Mouse (Mus musculus) MEL (cell line): ENCODE measurements around the gene Dhx29. TPM values are rescaled to one million over a fixed set of nuclear protein-coding genes. Genes with fewer than 3 reads are reported as not detected.

ENCODE experiments used
- DNase-seq: peaks from one replicate; pipeline ENCODE4 v3.0.0; 2011; ENCODE audit warnings: low read depth, low spot score
- H3K27ac ChIP-seq: 2 replicates; pipeline ENCODE4 v1.5.1; 2012; ENCODE audit warnings: low read depth, mild to moderate bottlenecking, control low read depth, low read length, moderate library complexity; ENCODE audit not compliant: control insufficient read depth
- H3K27me3 ChIP-seq, 2 experiments: fragments of 150-350 bp in 1 of 2; sonication (generic) in 1 of 2; 2 replicates each; pipeline ENCODE4 v1.6.1; 2012; ENCODE audit warnings: low read length in 2 of 2, mild to moderate bottlenecking in 2 of 2, improper control_type of control experiment in 1 of 2, moderate library complexity in 1 of 2; ENCODE audit not compliant: insufficient read depth in 2 of 2, control insufficient read depth in 1 of 2
- H3K36me3 ChIP-seq, 2 experiments: 2 replicates each; pipeline ENCODE4 v1.6.1; 2012 to 2014; ENCODE audit warnings: low read length in 2 of 2, improper control_type of control experiment in 1 of 2, inconsistent platforms in 1 of 2, mild to moderate bottlenecking in 1 of 2; ENCODE audit not compliant: insufficient read depth in 2 of 2, control insufficient read depth in 1 of 2
- H3K4me1 ChIP-seq, 2 experiments: fragments of 150-350 bp in 1 of 2; sonication (generic) in 1 of 2; 2 replicates each; pipeline ENCODE4 v1.6.1; 2012; ENCODE audit warnings: low read length in 2 of 2, improper control_type of control experiment in 1 of 2, mild to moderate bottlenecking in 1 of 2; ENCODE audit not compliant: insufficient read depth in 2 of 2, control insufficient read depth in 1 of 2
- H3K4me3 ChIP-seq, 2 experiments: fragments of 150-350 bp in 1 of 2; sonication (generic) in 1 of 2; 2 replicates each; pipeline ENCODE4 v1.5.1; 2012; ENCODE audit warnings: low read depth in 2 of 2, low read length in 2 of 2, mild to moderate bottlenecking in 2 of 2, moderate library complexity in 2 of 2, control low read depth in 1 of 2, improper control_type of control experiment in 1 of 2; ENCODE audit not compliant: control insufficient read depth in 1 of 2, insufficient read depth in 1 of 2
- H3K79me2 ChIP-seq: 2 replicates; pipeline ENCODE4 v1.6.1; 2012; ENCODE audit warnings: mild to moderate bottlenecking, low read length, moderate library complexity; ENCODE audit not compliant: control insufficient read depth, poor library complexity, insufficient read depth
- H3K9ac ChIP-seq: 2 replicates; pipeline ENCODE4 v1.6.1; 2012; ENCODE audit warnings: low read depth, mild to moderate bottlenecking, control low read depth, low read length, moderate library complexity; ENCODE audit not compliant: control insufficient read depth, poor library complexity, severe bottlenecking
- H3K9me3 ChIP-seq: fragments of 150-350 bp; sonication (generic); replicated peaks from 2 replicates; pipeline ENCODE4 v1.6.1; 2012; ENCODE audit warnings: mild to moderate bottlenecking, low read length, improper control_type of control experiment, moderate library complexity; ENCODE audit not compliant: insufficient read depth
- BHLHE40 ChIP-seq: IDR thresholded peaks from 2 replicates; pipeline ENCODE4 v1.6.1; 2012; ENCODE audit warnings: low read depth, mild to moderate bottlenecking, inconsistent platforms, low read length, improper control_type of control experiment, borderline replicate concordance
- CHD2 ChIP-seq: IDR thresholded peaks from 2 replicates; pipeline ENCODE4 v1.6.1; 2011; ENCODE audit warnings: low read length, improper control_type of control experiment
- E2F4 ChIP-seq: IDR thresholded peaks from 2 replicates; pipeline ENCODE4 v1.6.1; 2011; ENCODE audit warnings: low read depth, low read length, improper control_type of control experiment, borderline replicate concordance
- EP300 ChIP-seq, 2 experiments: IDR thresholded peaks; 2 replicates each; pipeline ENCODE4 v1.6.1; 2011; ENCODE audit warnings: improper control_type of control experiment in 2 of 2, low read length in 2 of 2, low read depth in 1 of 2, mild to moderate bottlenecking in 1 of 2
- GABPA ChIP-seq: IDR thresholded peaks from 2 replicates; pipeline ENCODE4 v1.6.1; 2012; ENCODE audit warnings: low read depth, mild to moderate bottlenecking, inconsistent platforms, low read length, improper control_type of control experiment, moderate library complexity
- GATA1 ChIP-seq: IDR thresholded peaks from 2 replicates; pipeline ENCODE4 v1.6.1; 2011; ENCODE audit warnings: low read depth, low read length, improper control_type of control experiment
- JUND ChIP-seq: IDR thresholded peaks from 2 replicates; pipeline ENCODE4 v1.6.1; 2011; ENCODE audit warnings: low read depth, mild to moderate bottlenecking, improper control_type of control experiment, low read length
- MXI1 ChIP-seq: IDR thresholded peaks from 2 replicates; pipeline ENCODE4 v1.6.1; 2011; ENCODE audit warnings: mild to moderate bottlenecking, low read depth, low read length, improper control_type of control experiment
- NELFE ChIP-seq: IDR thresholded peaks from 2 replicates; pipeline ENCODE4 v1.6.1; 2011; ENCODE audit warnings: low read depth, low read length, improper control_type of control experiment
- POLR2A ChIP-seq, 2 experiments: IDR thresholded peaks; 2 replicates each; pipeline ENCODE4 v1.6.1; 2011 to 2012; ENCODE audit warnings: low read length in 2 of 2, mild to moderate bottlenecking in 2 of 2, control low read depth in 1 of 2, improper control_type of control experiment in 1 of 2, low read depth in 1 of 2, moderate library complexity in 1 of 2; ENCODE audit not compliant: control insufficient read depth in 1 of 2, insufficient read depth in 1 of 2, poor library complexity in 1 of 2
- RCOR1 ChIP-seq: IDR thresholded peaks from 2 replicates; pipeline ENCODE4 v1.6.1; 2012; ENCODE audit warnings: low read depth, mild to moderate bottlenecking, inconsistent platforms, low read length, improper control_type of control experiment
- SIN3A ChIP-seq: IDR thresholded peaks from 2 replicates; pipeline ENCODE4 v1.6.1; 2012; ENCODE audit warnings: low read length, improper control_type of control experiment, inconsistent platforms
- SMC3 ChIP-seq: IDR thresholded peaks from 2 replicates; pipeline ENCODE4 v1.6.1; 2011; ENCODE audit warnings: low read depth, low read length, improper control_type of control experiment
- TBP ChIP-seq: IDR thresholded peaks from 2 replicates; pipeline ENCODE4 v1.8.0; 2011; ENCODE audit warnings: low read depth, low read length, improper control_type of control experiment
- TCF12 ChIP-seq: IDR thresholded peaks from 2 replicates; pipeline ENCODE4 v1.6.1; 2014; ENCODE audit warnings: low read depth, mild to moderate bottlenecking, inconsistent platforms, low read length, improper control_type of control experiment, moderate library complexity
- UBTF ChIP-seq: IDR thresholded peaks from 2 replicates; pipeline ENCODE4 v1.6.1; 2012; ENCODE audit warnings: low read depth, mild to moderate bottlenecking, inconsistent platforms, low read length, improper control_type of control experiment, moderate library complexity, borderline replicate concordance; ENCODE audit not compliant: insufficient read depth
- USF2 ChIP-seq, 2 experiments: IDR thresholded peaks; 2 replicates each; pipeline ENCODE4 v1.6.1; 2011 to 2012; ENCODE audit warnings: improper control_type of control experiment in 2 of 2, low read length in 2 of 2, borderline replicate concordance in 1 of 2, inconsistent platforms in 1 of 2, low read depth in 1 of 2, mild to moderate bottlenecking in 1 of 2; ENCODE audit not compliant: insufficient read depth in 1 of 2
- ZNF384 ChIP-seq: IDR thresholded peaks from 2 replicates; pipeline ENCODE4 v1.6.1; 2012; ENCODE audit warnings: low read depth, mild to moderate bottlenecking, inconsistent platforms, low read length, improper control_type of control experiment
- polyA plus RNA-seq, 2 experiments: library from polyadenylated mRNA; stranded (reverse) in 1 of 2; unstranded in 1 of 2; fragments of >175 nt in 1 of 2; fragments of >200 nt in 1 of 2; gene quantifications; 2 replicates each; pipeline versions ENCODE4 v1.2.1 to v1.2.4; 2012; ENCODE audit warnings: low replicate concordance in 2 of 2, low read depth in 1 of 2; ENCODE audit not compliant: insufficient read length in 2 of 2, insufficient read depth in 1 of 2, missing spikeins in 1 of 2
- total RNA-seq: library from RNA; depleted of rRNA; stranded (reverse); fragments of 300-350 nt; gene quantifications from 2 replicates; pipeline ENCODE4 v1.2.3, GENCODE M21; 2012

Gene Dhx29
- total and polyA plus RNA-seq, 3 experiments: 25.3 to 41.2 (median 26.7) TPM

GRCm38 (mm10) chr13:112976720-112977119 lies 49.5 kb downstream of the Dhx29 start (continued):
- no peak for TF ChIP-seq RCOR1

DNA sequence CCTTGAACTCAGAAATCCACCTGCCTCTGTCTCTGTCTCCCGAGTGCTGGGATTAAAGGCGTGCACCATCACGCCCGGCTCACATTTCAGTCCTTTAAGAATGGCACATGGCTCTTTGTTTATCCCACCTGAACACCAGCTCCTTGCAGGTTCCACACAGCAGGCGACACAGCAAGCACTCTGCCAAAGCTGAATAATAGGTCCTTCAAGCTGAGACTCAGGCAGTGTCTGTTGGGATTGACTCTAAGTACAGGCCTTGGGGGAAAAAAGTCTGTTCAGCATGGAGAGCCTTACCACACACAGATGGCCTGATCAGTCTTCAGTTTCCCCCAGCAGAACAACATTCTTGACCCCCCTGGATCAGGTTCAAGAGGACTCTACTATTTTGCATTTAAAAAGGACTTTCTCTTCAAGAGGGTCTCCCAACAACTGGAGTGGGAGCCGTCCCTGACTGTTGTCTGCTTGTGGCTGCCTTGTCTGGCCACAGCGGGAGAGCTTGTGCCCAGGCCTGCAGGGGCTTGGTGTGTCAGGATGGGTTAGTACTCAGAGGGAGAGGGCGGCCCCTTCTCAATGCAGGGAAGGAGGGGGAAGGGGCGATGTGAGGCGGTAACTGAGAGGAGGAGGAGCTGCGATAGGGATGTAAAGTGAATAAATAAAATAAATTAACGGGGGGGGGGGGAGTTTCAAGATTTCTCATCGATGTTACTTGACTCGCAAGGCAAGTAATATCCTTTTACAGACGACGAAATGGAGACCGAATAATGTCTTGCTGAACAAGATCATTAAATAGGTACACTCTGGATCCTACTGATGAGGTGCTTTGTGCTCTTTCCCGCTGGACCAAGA lies 58.6 kb downstream of the Dhx29 start:
- Histone ChIP-seq H3K4me1 (no peaks in the 10 kb centered on the region; a peak in 1 of 4 replicates), H3K79me2 (no peaks in the 10 kb centered on the region), H3K4me3 (no peak overlapping the region), H3K9me3 (no peaks in the 10 kb centered on the region), H3K27ac (no peak overlapping the region), H3K27me3 (no peaks in the 10 kb centered on the region), H3K36me3 (no peaks in the 10 kb centered on the region), H3K9ac (no peak overlapping the region)
- DNase-seq: no peak
- TF ChIP-seq POLR2A (IDR thresholded peaks at IDR 0.05; ENCODE audit: control insufficient read depth in 1 of 2, insufficient read depth in 1 of 2, low read depth in 1 of 2, low read length in 2 of 2, poor library complexity in 1 of 2) (no peak), NELFE (no peak), UBTF (no peak), ZNF384 (no peak), BHLHE40 (no peak), SIN3A (no peak), TBP (no peak), RCOR1 (no peak), SMC3 (no peak), MXI1 (no peak), CHD2 (no peak), GABPA (no peak)

GRCm38 (mm10) chr13:112986451-112986950 lies 59.2 kb downstream of the Dhx29 start:
- H3K4me1 ChIP-seq: no peaks in the 10 kb centered on the region; a peak in 1 of 4 replicates
- H3K9ac ChIP-seq: no peak overlapping the region

More at GRCm38 (mm10) chr13:112986451-112986950, 59.2 kb downstream of the Dhx29 start:
- no peak for DNase-seq
- H3K4me3 ChIP-seq: no peak overlapping the region
- no peaks in the 10 kb centered on the region for H3K27me3 ChIP-seq
- H3K9me3 ChIP-seq: no peaks in the 10 kb centered on the region
- no peak overlapping the region for H3K27ac ChIP-seq
- H3K36me3 ChIP-seq: no peaks in the 10 kb centered on the region
- TF ChIP-seq USF2 (IDR thresholded peaks at IDR 0.05; ENCODE audit: borderline replicate concordance in 1 of 2, insufficient read depth in 1 of 2, low read depth in 1 of 2, low read length in 2 of 2) (no peak), TCF12 (no peak), GATA1 (no peak), BHLHE40 (no peak), EP300 (IDR thresholded peaks at IDR 0.05; ENCODE audit: low read depth in 1 of 2, low read length in 2 of 2) (no peak), JUND (no peak), POLR2A (IDR thresholded peaks at IDR 0.05; ENCODE audit: control insufficient read depth in 1 of 2, insufficient read depth in 1 of 2, low read depth in 1 of 2, low read length in 2 of 2, poor library complexity in 1 of 2) (no peak), E2F4 (no peak)
- no peaks in the 10 kb centered on the region for H3K79me2 ChIP-seq
